Mouse (Mus musculus): ENCODE measurements around the gene Tgfbr3l. TPM values are rescaled to one million over a fixed set of nuclear protein-coding genes. Genes with fewer than 3 reads are reported as not detected.
"Not testable (repeated sequence)": the region's sequence is repeated elsewhere in the genome, so short reads cannot be mapped to it uniquely, and the experiment has no call there.

Tgfbr3l gene
- polyA plus RNA-seq, 1 experiment = 60.2 TPM

DNA sequence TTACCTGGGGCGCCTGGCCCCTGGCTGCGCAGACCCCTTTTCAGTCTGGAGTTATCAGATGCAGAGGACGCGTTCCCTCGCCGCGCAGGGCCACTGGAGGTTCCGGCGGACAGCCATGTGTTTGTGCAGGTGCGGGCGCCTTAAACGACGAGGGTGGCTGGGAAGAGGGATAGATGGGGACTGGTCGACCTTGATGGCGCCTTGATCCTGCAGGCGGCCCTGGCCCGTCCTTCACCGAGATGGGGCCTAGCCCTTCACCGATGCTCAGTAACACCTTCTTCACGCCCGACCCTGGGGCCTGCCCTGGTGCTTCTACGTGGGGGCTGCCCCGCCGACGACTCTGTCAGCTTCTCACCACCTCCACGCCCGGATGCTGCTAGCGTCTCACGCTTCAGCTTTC is 1.2 kb downstream of the Tgfbr3l start:
- TF ChIP-seq POLR2A (IDR thresholded peaks at IDR 0.05; ENCODE audit: low read depth, low read length) (no peak), CTCF (IDR thresholded peaks at IDR 0.05; ENCODE audit: extremely low read depth, insufficient read length, insufficient replicate concordance, low read depth, low read length) (no peak)
- 71% methylated on average over 29 of the region's 29 CpGs for WGBS
- Histone ChIP-seq H3K36me3 (ENCODE audit: control insufficient read depth, insufficient read depth, low read length) (peaks cover 30% of the 10 kb centered on the region), H3K4me1 (ENCODE audit: control insufficient read depth, insufficient read depth, insufficient read length, low read length) (peaks cover 9% of the 10 kb centered on the region), H3K4me3 (ENCODE audit: low read depth, low read length) (no peak overlapping the region), H3K27ac (ENCODE audit: insufficient read depth, low read depth, low read length) (no peak overlapping the region), H3K27me3 (ENCODE audit: control insufficient read depth, insufficient read depth, low read length) (no peaks in the 10 kb centered on the region)

DNA sequence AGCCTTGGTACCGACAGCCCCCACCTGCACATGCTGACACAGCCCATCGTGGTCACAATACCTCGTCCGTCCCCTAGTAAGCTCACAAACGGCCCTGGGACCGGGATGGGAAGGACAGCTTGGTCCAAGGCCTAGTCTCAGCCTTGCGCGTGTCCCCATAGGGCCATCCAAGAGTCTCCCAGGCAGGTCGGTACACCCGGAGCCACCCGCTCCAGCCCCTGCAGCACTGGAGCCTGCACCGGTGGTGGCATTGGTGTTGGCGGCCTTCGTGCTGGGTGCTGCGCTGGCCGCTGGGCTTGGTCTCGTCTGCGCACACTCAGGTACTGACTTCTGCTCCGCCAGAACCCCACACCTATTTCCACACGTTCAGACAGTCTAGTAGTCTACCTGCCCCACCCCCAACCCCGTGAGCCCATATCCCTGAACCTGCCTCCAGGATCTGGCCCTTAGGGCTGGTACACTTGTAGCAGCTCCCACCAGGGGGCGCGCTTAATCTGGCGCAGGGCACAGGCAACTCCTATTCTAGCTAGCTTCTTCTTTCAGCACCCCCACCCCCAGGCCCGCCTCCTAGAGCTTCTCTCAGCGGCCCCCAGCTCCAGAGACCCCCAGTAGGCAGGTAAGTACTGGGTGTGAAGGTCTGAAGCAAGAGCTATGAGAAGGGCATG is 2.4 kb downstream of the Tgfbr3l start:
- H3K4me1 ChIP-seq (ENCODE audit: control insufficient read depth, insufficient read depth, insufficient read length, low read length) = peaks cover 10% of the 10 kb centered on the region
- H3K27me3 ChIP-seq (ENCODE audit: control insufficient read depth, insufficient read depth, low read length) = no peaks in the 10 kb centered on the region
- TF ChIP-seq POLR2A (IDR thresholded peaks at IDR 0.05; ENCODE audit: low read depth, low read length) (no peak), CTCF (IDR thresholded peaks at IDR 0.05; ENCODE audit: extremely low read depth, insufficient read length, insufficient replicate concordance, low read depth, low read length) (peak; percentile 86; the same call in 1 of the 2 replicates)
- no peak overlapping the region for H3K4me3 ChIP-seq (ENCODE audit: low read depth, low read length)
- 47% methylated on average over 26 of the region's 26 CpGs for WGBS
- peaks cover 21% of the 10 kb centered on the region for H3K36me3 ChIP-seq (ENCODE audit: control insufficient read depth, insufficient read depth, low read length)
- no peak overlapping the region for H3K27ac ChIP-seq (ENCODE audit: insufficient read depth, low read depth, low read length)

DNA sequence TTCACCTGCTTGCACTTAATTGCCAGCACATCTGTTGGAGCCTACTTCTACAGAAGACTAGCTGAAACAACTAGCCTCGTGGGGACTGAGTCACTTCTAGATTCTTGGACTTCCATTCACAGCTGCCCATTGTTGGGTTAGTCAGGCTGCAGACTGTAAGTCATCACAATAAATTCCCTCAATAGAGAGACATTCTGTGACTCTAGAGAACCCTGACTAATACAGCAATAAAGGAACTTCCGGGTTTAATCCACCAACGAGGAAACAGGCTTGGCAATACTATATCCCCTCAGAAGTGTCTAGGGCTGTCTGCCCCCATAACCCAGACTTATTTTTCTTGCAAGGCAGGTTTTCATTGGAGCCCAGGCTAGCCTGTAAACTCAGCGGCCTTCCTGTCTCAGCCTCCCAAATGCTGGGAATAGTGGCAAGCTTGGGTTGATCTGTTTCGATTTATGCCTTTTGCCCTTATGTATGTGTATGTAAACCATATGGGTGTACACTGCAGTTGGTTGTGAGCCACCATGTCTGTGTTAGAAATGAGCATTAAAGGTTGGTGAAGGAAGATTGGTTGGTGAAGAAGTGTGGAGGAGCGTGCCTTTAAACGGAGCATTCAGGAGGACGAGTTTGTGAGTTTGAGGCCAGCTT is 4.2 kb downstream of the Tgfbr3l start:
- WGBS = 23% methylated on average over 8 of the region's 8 CpGs
- H3K4me1 ChIP-seq (ENCODE audit: control insufficient read depth, insufficient read depth, insufficient read length, low read length) = peaks cover 10% of the 10 kb centered on the region
- no peaks in the 10 kb centered on the region for H3K27me3 ChIP-seq (ENCODE audit: control insufficient read depth, insufficient read depth, low read length)
- H3K36me3 ChIP-seq (ENCODE audit: control insufficient read depth, insufficient read depth, low read length) = peaks cover 6% of the 10 kb centered on the region; the same call in 1 of the 2 replicates
- TF ChIP-seq POLR2A (IDR thresholded peaks at IDR 0.05; ENCODE audit: low read depth, low read length) (no peak), CTCF (IDR thresholded peaks at IDR 0.05; ENCODE audit: extremely low read depth, insufficient read length, insufficient replicate concordance, low read depth, low read length) (no peak)
- peak overlapping the region; percentile 93 for H3K4me3 ChIP-seq (ENCODE audit: low read depth, low read length)
- H3K27ac ChIP-seq (ENCODE audit: insufficient read depth, low read depth, low read length) = peak overlapping the region; percentile 47

DNA sequence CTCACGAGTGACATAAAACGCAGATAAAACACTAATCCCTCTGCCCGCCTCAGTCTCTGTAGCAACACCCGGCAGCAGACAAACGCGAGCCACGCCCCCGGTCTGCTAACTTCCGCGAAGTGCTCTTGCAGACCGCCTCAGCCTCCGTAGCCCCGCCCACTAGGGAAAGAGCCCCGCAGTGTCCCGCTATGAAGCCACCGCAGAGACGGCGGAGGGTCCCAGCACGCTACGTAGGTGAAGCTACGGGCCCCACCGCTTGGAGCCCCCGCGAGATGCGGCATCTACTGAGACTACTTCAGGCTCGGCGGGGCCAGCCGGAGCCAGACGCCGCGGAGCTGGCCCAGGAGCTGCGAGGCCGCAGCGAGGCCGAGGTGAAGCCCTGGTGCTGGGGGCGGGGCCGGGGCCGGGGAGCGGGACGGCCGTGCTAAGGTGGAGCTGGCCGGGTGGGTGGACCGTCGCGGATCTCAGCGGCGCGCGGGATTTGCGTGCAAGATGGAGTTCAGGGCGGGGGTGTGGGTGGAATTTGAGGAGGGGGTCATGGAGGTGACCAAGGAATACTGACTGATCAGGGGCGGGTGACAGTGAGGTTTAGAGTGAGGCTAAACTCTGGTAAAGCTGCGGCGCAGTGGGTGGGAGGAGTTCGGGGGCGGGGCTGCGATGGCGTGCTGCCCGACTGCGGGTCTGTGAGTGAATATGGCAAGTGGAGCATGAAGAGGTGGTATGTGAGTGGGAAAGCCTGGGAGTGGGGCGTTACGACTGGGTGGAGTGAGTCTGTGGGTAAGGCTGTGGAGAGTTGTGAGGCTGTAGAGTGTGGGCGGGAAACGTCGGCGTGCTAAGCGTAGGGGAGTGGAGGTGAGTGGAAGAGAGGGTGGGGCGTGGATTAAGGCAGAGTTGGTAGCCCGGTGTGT is 5.2 kb downstream of the Tgfbr3l start, which contains the start of gene Snapc2:
Gene Snapc2 (plus strand): TSS at position 147 of the 908 bp plus-strand sequence.
- no peak for TF ChIP-seq CTCF (IDR thresholded peaks at IDR 0.05; ENCODE audit: extremely low read depth, insufficient read length, insufficient replicate concordance, low read depth, low read length)
- peak; percentile 50; the same call in 1 of the 2 replicates for TF ChIP-seq POLR2A (IDR thresholded peaks at IDR 0.05; ENCODE audit: low read depth, low read length)
- Histone ChIP-seq H3K36me3 (ENCODE audit: control insufficient read depth, insufficient read depth, low read length) (peaks cover 5% of the 10 kb centered on the region; the same call in 1 of the 2 replicates), H3K27ac (ENCODE audit: insufficient read depth, low read depth, low read length) (peak within 1 kb of the TSS; percentile 63), H3K4me1 (ENCODE audit: control insufficient read depth, insufficient read depth, insufficient read length, low read length) (peaks cover 11% of the 10 kb centered on the region), H3K4me3 (ENCODE audit: low read depth, low read length) (peak within 1 kb of the TSS; percentile 93), H3K27me3 (ENCODE audit: control insufficient read depth, insufficient read depth, low read length) (no peaks in the 10 kb centered on the region)
- WGBS = under 1% methylated on average over 69 of the region's 69 CpGs

DNA sequence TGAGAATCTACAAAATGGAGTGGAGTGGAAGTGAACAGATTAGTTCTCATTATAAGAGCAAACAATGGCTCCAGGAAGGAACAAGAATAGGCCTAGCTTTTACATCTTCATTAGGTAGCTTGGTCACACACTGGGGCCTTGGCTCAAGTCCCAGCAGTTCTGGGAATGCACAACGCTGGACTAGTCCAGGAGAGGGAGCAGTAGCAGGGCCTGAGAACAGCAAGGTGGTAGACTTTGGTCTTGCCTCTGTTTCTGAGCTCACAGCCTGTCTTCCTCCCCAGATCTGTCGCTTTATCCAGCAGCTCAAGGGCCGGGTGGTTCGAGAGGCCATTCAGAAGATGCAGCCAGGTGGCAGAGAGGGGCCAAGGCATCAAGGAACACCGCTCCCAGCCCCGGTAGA is 6.0 kb downstream of the Tgfbr3l start:
- Histone ChIP-seq H3K4me3 (ENCODE audit: low read depth, low read length) (no peak overlapping the region), H3K4me1 (ENCODE audit: control insufficient read depth, insufficient read depth, insufficient read length, low read length) (peaks cover 19% of the 10 kb centered on the region), H3K36me3 (ENCODE audit: control insufficient read depth, insufficient read depth, low read length) (peaks cover 5% of the 10 kb centered on the region; the same call in 1 of the 2 replicates), H3K27me3 (ENCODE audit: control insufficient read depth, insufficient read depth, low read length) (no peaks in the 10 kb centered on the region), H3K27ac (ENCODE audit: insufficient read depth, low read depth, low read length) (no peak overlapping the region)
- 37% methylated on average over 6 of the region's 6 CpGs for WGBS
- TF ChIP-seq POLR2A (IDR thresholded peaks at IDR 0.05; ENCODE audit: low read depth, low read length) = no peak
- TF ChIP-seq CTCF (IDR thresholded peaks at IDR 0.05; ENCODE audit: extremely low read depth, insufficient read length, insufficient replicate concordance, low read depth, low read length) = no peak

DNA sequence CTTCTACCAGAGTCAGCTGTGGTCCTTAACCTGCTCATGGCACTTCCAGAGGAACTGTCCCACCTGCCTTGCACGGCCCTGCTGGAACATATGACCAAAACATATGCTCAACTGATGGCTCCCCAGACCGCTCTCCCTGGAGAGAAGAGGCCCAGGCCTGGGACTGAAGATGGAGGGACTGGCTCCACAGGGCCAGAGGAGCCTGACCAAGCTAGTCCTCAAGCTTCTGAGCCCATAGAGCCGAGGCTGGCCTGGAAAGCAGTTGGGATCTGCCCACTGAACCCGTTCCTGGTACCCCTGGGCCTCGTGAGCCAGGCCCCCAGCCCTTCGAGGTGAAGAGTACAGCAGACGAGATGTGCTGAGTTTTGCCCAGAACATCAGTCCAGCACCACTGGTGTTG is 7.5 kb downstream of the Tgfbr3l start:
- not testable (repeated sequence) for H3K27me3 ChIP-seq (ENCODE audit: control insufficient read depth, insufficient read depth, low read length); H3K27ac ChIP-seq (ENCODE audit: insufficient read depth, low read depth, low read length); H3K4me3 ChIP-seq (ENCODE audit: low read depth, low read length)
- 89% methylated on average over 7 of the region's 7 CpGs for WGBS
- H3K4me1 ChIP-seq (ENCODE audit: control insufficient read depth, insufficient read depth, insufficient read length, low read length) = peaks cover 24% of the 10 kb centered on the region
- peaks cover 11% of the 10 kb centered on the region for H3K36me3 ChIP-seq (ENCODE audit: control insufficient read depth, insufficient read depth, low read length)

DNA sequence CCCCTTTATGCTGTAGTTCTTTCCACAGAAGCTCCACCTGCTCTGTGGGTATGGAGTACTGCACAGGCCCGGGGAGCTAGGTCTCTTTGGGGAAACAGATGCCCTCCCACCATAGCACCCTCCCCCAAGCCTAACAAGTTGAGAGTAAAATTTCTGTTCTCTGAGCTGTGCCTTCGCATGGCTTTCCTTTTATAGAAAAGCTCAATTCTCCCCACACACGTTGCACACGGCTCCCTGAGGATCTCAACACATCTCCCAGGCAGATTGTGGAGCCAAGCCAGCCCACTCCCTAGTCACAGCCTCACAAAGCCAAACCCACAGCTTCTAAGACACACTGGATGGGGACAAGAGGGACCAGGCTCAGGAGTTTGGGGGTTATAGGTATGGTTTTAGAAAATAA is 8.9 kb downstream of the Tgfbr3l start:
- 59% methylated on average over 4 of the region's 4 CpGs for WGBS
- peaks cover 20% of the 10 kb centered on the region for H3K36me3 ChIP-seq (ENCODE audit: control insufficient read depth, insufficient read depth, low read length)
- H3K4me1 ChIP-seq (ENCODE audit: control insufficient read depth, insufficient read depth, insufficient read length, low read length) = peaks cover 24% of the 10 kb centered on the region
- H3K27me3 ChIP-seq (ENCODE audit: control insufficient read depth, insufficient read depth, low read length) = no peaks in the 10 kb centered on the region
- peak overlapping the region; percentile 42 for H3K27ac ChIP-seq (ENCODE audit: insufficient read depth, low read depth, low read length)
- TF ChIP-seq CTCF (IDR thresholded peaks at IDR 0.05; ENCODE audit: extremely low read depth, insufficient read length, insufficient replicate concordance, low read depth, low read length) (no peak), POLR2A (IDR thresholded peaks at IDR 0.05; ENCODE audit: low read depth, low read length) (no peak)
- H3K4me3 ChIP-seq (ENCODE audit: low read depth, low read length) = no peak overlapping the region
